26 mouse cellular contexts compared by ENCODE assay signal in genomic region chr17:56974708-56975240, GRCm38 (mm10). TPM values are rescaled to one million over a fixed set of nuclear protein-coding genes. Genes with fewer than 3 reads are reported as not detected.
DNase-seq lines count a peak whose midpoint lies in the region; ATAC-seq and TF ChIP-seq lines count a peak whose summit lies in the region.
"Had no signal": no experiment of that assay in that cellular context is flagged by ENCODE, and none has a peak within 500 bp of the region (broad histone marks: within the 10 kb centered on the region; RNA-seq: fewer than 3 reads in every experiment).

No protein-coding gene starts in this region.

- ATAC-seq in forebrain, embryonic 11.5 days (replicated peaks; ENCODE audit: low FRiP score), result no peak
- no peak for ATAC-seq in forebrain, postnatal 0 days
- 0 out of 2 replicates have a peak, but pooled peaks have one; percentile 21 for ATAC-seq in erythroblast, adult 5-6 weeks (replicated peaks; ENCODE audit: low FRiP score, poor library complexity, severe bottlenecking)
- peak; percentile 54 for ATAC-seq in intestine, embryonic 16.5 days
- no peak for ATAC-seq in activated CD4-positive, CD25-positive, alpha-beta regulatory T cell, adult 4 months
- ATAC-seq: forebrain, embryonic 15.5 days; hindbrain, embryonic 16.5 days had no signal

- no peak overlapping the region for H3K4me2 ChIP-seq in forebrain, embryonic 11.5 days (ENCODE audit: low read depth, low read length, severe bottlenecking)
- no peak overlapping the region for H3K4me2 ChIP-seq in forebrain, postnatal 0 days (ENCODE audit: low read depth)
- no peak overlapping the region for H3K4me2 ChIP-seq in intestine, embryonic 16.5 days (ENCODE audit: low read depth, low read length)
- H3K4me2 ChIP-seq: embryonic facial prominence, embryonic 12.5 days; forebrain, embryonic 15.5 days; hindbrain, embryonic 12.5 days had no signal

- H3K36me3 ChIP-seq in forebrain, embryonic 11.5 days (ENCODE audit: control insufficient read depth, insufficient read depth, low read length), result no peaks in the 10 kb centered on the region
- H3K36me3 ChIP-seq in forebrain, postnatal 0 days (ENCODE audit: insufficient read depth), result no peaks in the 10 kb centered on the region
- H3K36me3 ChIP-seq in intestine, embryonic 16.5 days (ENCODE audit: control insufficient read depth, insufficient read depth, low read length), result no peaks in the 10 kb centered on the region
- H3K36me3 ChIP-seq: embryonic facial prominence, embryonic 12.5 days; forebrain, embryonic 10.5 days; forebrain, embryonic 15.5 days; hindbrain, embryonic 12.5 days had no signal

- peak; percentile 38 for DNase-seq in forebrain, embryonic 11.5 days (ENCODE audit: low spot score)
- no peak for DNase-seq in forebrain, postnatal 0 days
- peak; percentile 34 for DNase-seq in brain, adult 2 months (ENCODE audit: low read depth, low spot score)
- DNase-seq in adrenal gland, postnatal 4 days (ENCODE audit: low spot score in 2 of 2), result no peak
- DNase-seq in cerebellum, adult 11 months, result no peak
- DNase-seq: cerebellum, adult 2 months; cerebellum, postnatal 14 days; gastrocnemius, postnatal 10 days; heart, postnatal 10 days; heart, postnatal 4 days; kidney, adult 11 months; kidney, adult 9 months had no signal

- H3K27ac ChIP-seq in forebrain, embryonic 11.5 days (ENCODE audit: low read depth, low read length), result no peak overlapping the region
- H3K27ac ChIP-seq in forebrain, postnatal 0 days (ENCODE audit: low read depth, low read length), result no peak overlapping the region
- peak overlapping the region; percentile 12; the same call in 1 of the 2 replicates for H3K27ac ChIP-seq in intestine, embryonic 16.5 days (ENCODE audit: low read length)
- H3K27ac ChIP-seq: embryonic facial prominence, embryonic 12.5 days; forebrain, embryonic 10.5 days; forebrain, embryonic 15.5 days; hindbrain, embryonic 12.5 days had no signal

- no peaks in the 10 kb centered on the region for H3K9me3 ChIP-seq in forebrain, embryonic 11.5 days (ENCODE audit: control insufficient read depth, low read length)
- no peaks in the 10 kb centered on the region for H3K9me3 ChIP-seq in forebrain, postnatal 0 days (ENCODE audit: low read length)
- no peaks in the 10 kb centered on the region for H3K9me3 ChIP-seq in intestine, embryonic 16.5 days (ENCODE audit: control insufficient read depth, low read length)
- H3K9me3 ChIP-seq: embryonic facial prominence, embryonic 12.5 days; forebrain, embryonic 10.5 days; forebrain, embryonic 15.5 days; hindbrain, embryonic 12.5 days had no signal

- H3K4me1 ChIP-seq in forebrain, embryonic 11.5 days (replicated peaks; ENCODE audit: control insufficient read depth, insufficient read depth, low read length), result no peaks in the 10 kb centered on the region
- no peaks in the 10 kb centered on the region for H3K4me1 ChIP-seq in forebrain, postnatal 0 days (ENCODE audit: insufficient read depth)
- H3K4me1 ChIP-seq in intestine, embryonic 16.5 days (ENCODE audit: control insufficient read depth, insufficient read depth, low read length), result peaks cover 24% of the 10 kb centered on the region
- H3K4me1 ChIP-seq: embryonic facial prominence, embryonic 12.5 days; forebrain, embryonic 10.5 days; forebrain, embryonic 15.5 days; hindbrain, embryonic 12.5 days had no signal

- 75% methylated on average over 5 of the region's 5 CpGs for WGBS in forebrain, embryonic 11.5 days
- 83% methylated on average over 5 of the region's 5 CpGs for WGBS in forebrain, postnatal 0 days
- WGBS in intestine, embryonic 16.5 days, result 52% methylated on average over 5 of the region's 5 CpGs

- H3K4me3 ChIP-seq in forebrain, embryonic 11.5 days (ENCODE audit: low read depth, low read length), result no peak overlapping the region
- no peak overlapping the region for H3K4me3 ChIP-seq in forebrain, postnatal 0 days (ENCODE audit: low read depth, low read length)
- no peak overlapping the region for H3K4me3 ChIP-seq in intestine, embryonic 16.5 days (ENCODE audit: low read length)
- H3K4me3 ChIP-seq: embryonic facial prominence, embryonic 12.5 days; forebrain, embryonic 10.5 days; forebrain, embryonic 15.5 days; hindbrain, embryonic 12.5 days had no signal

- no peak overlapping the region for H3K9ac ChIP-seq in forebrain, embryonic 11.5 days (ENCODE audit: low read length)
- H3K9ac ChIP-seq in forebrain, postnatal 0 days, result no peak overlapping the region
- no peak overlapping the region for H3K9ac ChIP-seq in intestine, embryonic 16.5 days (ENCODE audit: low read depth, low read length)
- H3K9ac ChIP-seq: embryonic facial prominence, embryonic 12.5 days; forebrain, embryonic 15.5 days; hindbrain, embryonic 12.5 days had no signal

- no peaks in the 10 kb centered on the region for H3K27me3 ChIP-seq in forebrain, embryonic 11.5 days (ENCODE audit: control insufficient read depth, insufficient read depth, low read length)
- no peaks in the 10 kb centered on the region for H3K27me3 ChIP-seq in forebrain, postnatal 0 days (ENCODE audit: insufficient read depth, low read length)
- no peaks in the 10 kb centered on the region for H3K27me3 ChIP-seq in intestine, embryonic 16.5 days (replicated peaks; ENCODE audit: control insufficient read depth, insufficient read depth, low read length)
- H3K27me3 ChIP-seq: embryonic facial prominence, embryonic 12.5 days; forebrain, embryonic 15.5 days had no signal

- no peak for TF ChIP-seq CTCF in forebrain, postnatal 0 days (IDR thresholded peaks at IDR 0.05; ENCODE audit: low read depth)

RNA-seq across cellular contexts. Expression of gene Acer1, which starts 7.2 kb away (rescaled TPM):
- not detected in 2 replicates for polyA plus RNA-seq in forebrain, embryonic 11.5 days (2014; fragmentation: Nextera tagmentation; extraction: Ambion mirVana)
- not detected in 2 replicates for total RNA-seq in forebrain, postnatal 0 days (2014; rRNA removed)
- polyA plus RNA-seq in forebrain, postnatal 0 days (2015; fragmentation: Nextera tagmentation; extraction: Ambion mirVana), result not detected in 2 replicates
- total RNA-seq in erythroblast, adult 5-6 weeks (2015; ENCODE audit: low replicate concordance), result not detected in 2 replicates
- not detected in 2 replicates for total RNA-seq in erythroblast, adult 5-6 weeks (2017; ENCODE audit: low replicate concordance)
- polyA plus RNA-seq in intestine, embryonic 16.5 days (2015; fragmentation: Nextera tagmentation; extraction: Ambion mirVana), result 0.65 and 0.88 TPM in 2 replicates
- polyA plus RNA-seq in activated CD4-positive, CD25-positive, alpha-beta regulatory T cell, adult 4 months (2017; shearing (Covaris generic)), result not detected
- under 1 TPM; 0.17 to 0.28 TPM for total RNA-seq in adrenal gland, postnatal 4 days (2021)
- total RNA-seq: common myeloid progenitor, adult 5-6 weeks; gastrocnemius, postnatal 10 days; granulocyte monocyte progenitor cell, adult 5-6 weeks; heart, adult 8-10 months; heart, postnatal 10 days; heart, postnatal 4 days had no signal
- polyA plus RNA-seq: cerebellum, adult 2 months; embryonic facial prominence, embryonic 12.5 days; forebrain, embryonic 10.5 days; forebrain, embryonic 15.5 days; frontal cortex, adult 2 months; hindbrain, embryonic 12.5 days; hindbrain, embryonic 16.5 days had no signal

RNA-seq across cellular contexts. Expression of gene Clpp, which starts 15.3 kb away (rescaled TPM):
- 151 and 166 TPM in 2 replicates for polyA plus RNA-seq in forebrain, embryonic 11.5 days (2014; fragmentation: Nextera tagmentation; extraction: Ambion mirVana)
- total RNA-seq in forebrain, postnatal 0 days (2014; rRNA removed), result 105 and 109 TPM in 2 replicates
- polyA plus RNA-seq in forebrain, postnatal 0 days (2015; fragmentation: Nextera tagmentation; extraction: Ambion mirVana), result 159 and 185 TPM in 2 replicates
- total RNA-seq in erythroblast, adult 5-6 weeks (2015; ENCODE audit: low replicate concordance), result 4.6 and 13.8 TPM in 2 replicates
- total RNA-seq in erythroblast, adult 5-6 weeks (2017; ENCODE audit: low replicate concordance), result 6.6 and 9.6 TPM in 2 replicates
- polyA plus RNA-seq in intestine, embryonic 16.5 days (2015; fragmentation: Nextera tagmentation; extraction: Ambion mirVana), result 157 and 174 TPM in 2 replicates
- polyA plus RNA-seq in activated CD4-positive, CD25-positive, alpha-beta regulatory T cell, adult 4 months (2017; shearing (Covaris generic)), result 10 to 100 TPM; 79.3 to 85.4 TPM
- 10 to 100 TPM; 79.6 to 82.7 TPM for total RNA-seq in adrenal gland, postnatal 4 days (2021)

RNA-seq across cellular contexts. Expression of gene Alkbh7, which starts 22.4 kb away (rescaled TPM):
- polyA plus RNA-seq in forebrain, embryonic 11.5 days (2014; fragmentation: Nextera tagmentation; extraction: Ambion mirVana), result 29.3 and 34.8 TPM in 2 replicates
- 44.2 and 50.7 TPM in 2 replicates for total RNA-seq in forebrain, postnatal 0 days (2014; rRNA removed)
- polyA plus RNA-seq in forebrain, postnatal 0 days (2015; fragmentation: Nextera tagmentation; extraction: Ambion mirVana), result 52.2 and 56.4 TPM in 2 replicates
- total RNA-seq in erythroblast, adult 5-6 weeks (2015; ENCODE audit: low replicate concordance), result not detected in 2 replicates
- total RNA-seq in erythroblast, adult 5-6 weeks (2017; ENCODE audit: low replicate concordance), result 2.5 and 8.9 TPM in 2 replicates
- polyA plus RNA-seq in intestine, embryonic 16.5 days (2015; fragmentation: Nextera tagmentation; extraction: Ambion mirVana), result 41.7 and 43.7 TPM in 2 replicates
- polyA plus RNA-seq in activated CD4-positive, CD25-positive, alpha-beta regulatory T cell, adult 4 months (2017; shearing (Covaris generic)), result 10 to 100 TPM; 22.6 to 26.9 TPM
- total RNA-seq in adrenal gland, postnatal 4 days (2021), result 10 to 100 TPM; 63.6 to 63.7 TPM

RNA-seq across cellular contexts. Expression of gene Pspn, which starts 25.0 kb away (rescaled TPM):
- polyA plus RNA-seq in forebrain, embryonic 11.5 days (2014; fragmentation: Nextera tagmentation; extraction: Ambion mirVana), result 0.76 TPM in 1 of 2 replicates, not detected in the other
- total RNA-seq in forebrain, postnatal 0 days (2014; rRNA removed), result not detected in 2 replicates
- not detected in 2 replicates for polyA plus RNA-seq in forebrain, postnatal 0 days (2015; fragmentation: Nextera tagmentation; extraction: Ambion mirVana)
- not detected in 2 replicates for total RNA-seq in erythroblast, adult 5-6 weeks (2015; ENCODE audit: low replicate concordance)
- 1.5 TPM in 1 of 2 replicates, not detected in the other for total RNA-seq in erythroblast, adult 5-6 weeks (2017; ENCODE audit: low replicate concordance)
- polyA plus RNA-seq in intestine, embryonic 16.5 days (2015; fragmentation: Nextera tagmentation; extraction: Ambion mirVana), result 0.44 TPM in 1 of 2 replicates, not detected in the other
- not detected for polyA plus RNA-seq in activated CD4-positive, CD25-positive, alpha-beta regulatory T cell, adult 4 months (2017; shearing (Covaris generic))
- 1 to 10 TPM in 1 of 2 experiments, not detected in 1; 1.8 TPM for total RNA-seq in adrenal gland, postnatal 4 days (2021)
- total RNA-seq: common myeloid progenitor, adult 5-6 weeks; ES-E14; gastrocnemius, postnatal 10 days; granulocyte monocyte progenitor cell, adult 5-6 weeks; heart, adult 8-10 months; heart, postnatal 10 days; heart, postnatal 4 days had no signal
- polyA plus RNA-seq: cerebellum, adult 2 months; embryonic facial prominence, embryonic 12.5 days; heart, embryonic 14.5 days; hindbrain, embryonic 16.5 days had no signal

RNA-seq across cellular contexts. Expression of gene Gtf2f1, which starts 36.3 kb away (rescaled TPM):
- polyA plus RNA-seq in forebrain, embryonic 11.5 days (2014; fragmentation: Nextera tagmentation; extraction: Ambion mirVana), result 77.3 and 82.7 TPM in 2 replicates
- total RNA-seq in forebrain, postnatal 0 days (2014; rRNA removed), result 59.1 and 63.1 TPM in 2 replicates
- polyA plus RNA-seq in forebrain, postnatal 0 days (2015; fragmentation: Nextera tagmentation; extraction: Ambion mirVana), result 76.8 and 83.0 TPM in 2 replicates
- 18.3 and 33.9 TPM in 2 replicates for total RNA-seq in erythroblast, adult 5-6 weeks (2015; ENCODE audit: low replicate concordance)
- total RNA-seq in erythroblast, adult 5-6 weeks (2017; ENCODE audit: low replicate concordance), result 34.3 and 59.5 TPM in 2 replicates
- 57.9 and 60.9 TPM in 2 replicates for polyA plus RNA-seq in intestine, embryonic 16.5 days (2015; fragmentation: Nextera tagmentation; extraction: Ambion mirVana)
- 10 to 100 TPM; 63.3 to 89.3 TPM for polyA plus RNA-seq in activated CD4-positive, CD25-positive, alpha-beta regulatory T cell, adult 4 months (2017; shearing (Covaris generic))
- 10 to 100 TPM; 55.7 to 58.6 TPM for total RNA-seq in adrenal gland, postnatal 4 days (2021)

Comparison
In these comparisons a context has a peak if more than half of its experiments do, and no peak if none do; other contexts are left out.
1. DNase-seq: peak in forebrain, embryonic 11.5 days (single experiment) and brain, adult 2 months (single experiment); none in forebrain, postnatal 0 days (single experiment), adrenal gland, postnatal 4 days (0 of 2) and cerebellum, adult 11 months (single experiment).
2. ATAC-seq: peak in erythroblast, adult 5-6 weeks (single experiment) and intestine, embryonic 16.5 days (single experiment); none in forebrain, embryonic 11.5 days (single experiment), forebrain, postnatal 0 days (single experiment) and activated CD4-positive, CD25-positive, alpha-beta regulatory T cell, adult 4 months (single experiment).